Mouse (Mus musculus) liver, embryonic 14.5 days (tissue): ENCODE measurements around the gene Tarbp2.

ENCODE experiments used
- CTCF ChIP-seq: IDR thresholded peaks from 2 replicates; pipeline ENCODE4 v1.5.1; 2016; ENCODE audit warnings: antibody characterized with exemption, low read depth, control low read depth
- EP300 ChIP-seq: IDR thresholded peaks from 2 replicates; pipeline ENCODE4 v1.6.1; 2016; ENCODE audit warnings: antibody characterized with exemption, low read depth

GRCm38 (mm10) chr15:102555581-102555980 lies 37.6 kb downstream of the Tarbp2 start:
- TF ChIP-seq EP300 (no peak), CTCF (no peak)
